ENCODE assay signal across 10 mouse cellular contexts in the genomic region with DNA sequence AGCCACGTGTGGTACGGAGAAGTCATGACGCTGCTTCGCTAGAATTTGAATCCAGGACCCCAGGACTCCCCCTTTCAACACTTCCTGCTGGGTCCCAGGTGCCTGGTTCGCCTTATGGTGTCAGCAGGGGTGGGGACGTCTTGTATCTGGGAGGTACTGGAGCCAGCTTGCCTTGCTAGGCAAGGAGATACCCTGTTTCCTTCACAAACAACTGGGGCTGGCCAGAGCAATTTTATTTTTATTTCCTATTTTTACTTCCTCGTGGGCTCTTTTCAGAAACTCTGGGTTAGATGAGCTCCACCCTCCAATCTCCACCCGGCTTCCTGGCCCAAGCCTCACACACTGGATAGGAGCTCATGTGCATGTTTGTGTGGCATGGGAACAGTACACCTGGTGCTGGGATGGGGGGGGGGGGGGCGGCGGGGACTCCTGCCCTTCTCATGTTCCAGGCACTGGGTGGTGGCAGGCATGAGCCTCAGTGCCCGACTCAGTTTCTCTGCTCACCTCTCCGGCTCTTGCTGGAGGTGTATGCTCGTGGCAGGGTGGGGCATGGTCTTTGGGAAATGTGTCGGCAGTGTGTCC. TPM values are rescaled to one million over a fixed set of nuclear protein-coding genes. Genes with fewer than 3 reads are reported as not detected.
A peak's percentile ranks its signal among the peaks of the same experiment; 100 is the strongest.
DNase-seq lines count a peak whose midpoint lies in the region; ATAC-seq and TF ChIP-seq lines count a peak whose summit lies in the region.
"Had no signal": no experiment of that assay in that cellular context is flagged by ENCODE, and none has a peak within 500 bp of the region (broad histone marks: within the 10 kb centered on the region; RNA-seq: fewer than 3 reads in every experiment).

No protein-coding gene starts in this region.

- no peak overlapping the region for H3K4me3 ChIP-seq in heart, embryonic 12.5 days
- H3K4me3 ChIP-seq in lung, postnatal 0 days (ENCODE audit: low read depth, low read length), result no peak overlapping the region
- H3K4me3 ChIP-seq in intestine, embryonic 16.5 days (ENCODE audit: low read length), result no peak overlapping the region
- no peak overlapping the region for H3K4me3 ChIP-seq in stomach, embryonic 15.5 days (replicated peaks)
- H3K4me3 ChIP-seq: myocyte had no signal

- TF ChIP-seq CTCF in lung, postnatal 0 days (IDR thresholded peaks at IDR 0.05), result no peak

- H3K36me3 ChIP-seq in heart, embryonic 12.5 days, result no peaks in the 10 kb centered on the region
- no peaks in the 10 kb centered on the region for H3K36me3 ChIP-seq in lung, postnatal 0 days (ENCODE audit: insufficient read depth, low read length)
- no peaks in the 10 kb centered on the region for H3K36me3 ChIP-seq in intestine, embryonic 16.5 days (ENCODE audit: control insufficient read depth, insufficient read depth, low read length)
- H3K36me3 ChIP-seq in stomach, embryonic 15.5 days, result no peaks in the 10 kb centered on the region; the same call in 1 of the 2 replicates

- TF ChIP-seq EP300 in lung, postnatal 0 days (IDR thresholded peaks at IDR 0.05), result no peak

- no peaks in the 10 kb centered on the region for H3K9me3 ChIP-seq in heart, embryonic 12.5 days (replicated peaks)
- no peaks in the 10 kb centered on the region for H3K9me3 ChIP-seq in lung, postnatal 0 days (ENCODE audit: low read length)
- no peaks in the 10 kb centered on the region for H3K9me3 ChIP-seq in intestine, embryonic 16.5 days (ENCODE audit: control insufficient read depth, low read length)
- H3K9me3 ChIP-seq in stomach, embryonic 15.5 days, result no peaks in the 10 kb centered on the region

- WGBS in heart, embryonic 12.5 days, result 72% methylated on average over 14 of the region's 14 CpGs
- WGBS in lung, postnatal 0 days, result 59% methylated on average over 14 of the region's 14 CpGs
- WGBS in intestine, embryonic 16.5 days, result 72% methylated on average over 14 of the region's 14 CpGs
- 56% methylated on average over 14 of the region's 14 CpGs for WGBS in stomach, embryonic 15.5 days

- H3K27ac ChIP-seq in heart, embryonic 12.5 days (ENCODE audit: poor library complexity, severe bottlenecking), result peak overlapping the region; percentile 58
- peak overlapping the region; percentile 57 for H3K27ac ChIP-seq in lung, postnatal 0 days (ENCODE audit: low read length)
- peak overlapping the region; percentile 76 for H3K27ac ChIP-seq in intestine, embryonic 16.5 days (ENCODE audit: low read length)
- H3K27ac ChIP-seq in stomach, embryonic 15.5 days, result peak overlapping the region; percentile 75
- H3K27ac ChIP-seq: liver, embryonic 14.5 days had no signal

- no peak overlapping the region for H3K4me2 ChIP-seq in heart, embryonic 12.5 days
- H3K4me2 ChIP-seq in lung, postnatal 0 days (replicated peaks; ENCODE audit: low read depth, low read length), result no peak overlapping the region
- H3K4me2 ChIP-seq in intestine, embryonic 16.5 days (ENCODE audit: low read depth, low read length), result 0 out of 2 replicates have a peak overlapping the region, but pooled peaks have one; percentile 3
- H3K4me2 ChIP-seq in stomach, embryonic 15.5 days, result no peak overlapping the region

- DNase-seq in heart, postnatal 4 days, result no peak
- DNase-seq in lung, postnatal 0 days (ENCODE audit: low spot score), result no peak
- no peak for DNase-seq in lung, postnatal 25 days (ENCODE audit: low spot score)
- DNase-seq in left cerebral cortex, adult 18-20 months (ENCODE audit: low spot score in 2 of 2), result no peak

- H3K9ac ChIP-seq in heart, embryonic 12.5 days, result no peak overlapping the region
- no peak overlapping the region for H3K9ac ChIP-seq in lung, postnatal 0 days (replicated peaks; ENCODE audit: low read depth)
- 0 out of 2 replicates have a peak overlapping the region, but pooled peaks have one; percentile 24 for H3K9ac ChIP-seq in intestine, embryonic 16.5 days (ENCODE audit: low read depth, low read length)
- no peak overlapping the region for H3K9ac ChIP-seq in stomach, embryonic 15.5 days
- H3K9ac ChIP-seq: liver, embryonic 14.5 days had no signal

- no peak for ATAC-seq in heart, embryonic 12.5 days (ENCODE audit: insufficient number of reproducible peaks, low FRiP score)
- no peak for ATAC-seq in lung, postnatal 0 days
- 0 out of 2 replicates have a peak, but pooled peaks have one; percentile 10 for ATAC-seq in intestine, embryonic 16.5 days
- ATAC-seq in stomach, embryonic 15.5 days (ENCODE audit: insufficient read depth, low FRiP score, low read depth), result peak; percentile 40; the same call in 1 of the 2 replicates
- no peak for ATAC-seq in CD4-positive, CD25-positive, alpha-beta regulatory T cell, adult 4 months

- H3K27me3 ChIP-seq in heart, embryonic 12.5 days (replicated peaks), result no peaks in the 10 kb centered on the region; the same call in 1 of the 2 replicates
- no peaks in the 10 kb centered on the region for H3K27me3 ChIP-seq in lung, postnatal 0 days (replicated peaks; ENCODE audit: insufficient read depth, low read length)
- H3K27me3 ChIP-seq in intestine, embryonic 16.5 days (replicated peaks; ENCODE audit: control insufficient read depth, insufficient read depth, low read length), result no peaks in the 10 kb centered on the region
- no peaks in the 10 kb centered on the region for H3K27me3 ChIP-seq in stomach, embryonic 15.5 days (replicated peaks)

- H3K4me1 ChIP-seq in heart, embryonic 12.5 days (replicated peaks), result peaks cover 89% of the 10 kb centered on the region
- H3K4me1 ChIP-seq in lung, postnatal 0 days (ENCODE audit: insufficient read depth, low read depth, low read length), result peaks cover 25% of the 10 kb centered on the region; the same call in 1 of the 2 replicates
- H3K4me1 ChIP-seq in intestine, embryonic 16.5 days (ENCODE audit: control insufficient read depth, insufficient read depth, low read length), result peaks cover 76% of the 10 kb centered on the region
- H3K4me1 ChIP-seq in stomach, embryonic 15.5 days, result peaks cover 68% of the 10 kb centered on the region

RNA-seq across cellular contexts. Expression of a gene that starts 15.0 kb away (rescaled TPM):
- 7.8 and 8.6 TPM in 2 replicates for polyA plus RNA-seq in heart, embryonic 12.5 days (2016; fragmentation: Nextera tagmentation; extraction: Ambion mirVana)
- 10 to 100 TPM; 39.0 to 43.2 TPM for total RNA-seq in heart, postnatal 4 days (2021)
- 9.6 and 10.3 TPM in 2 replicates for polyA plus RNA-seq in lung, postnatal 0 days (2015; fragmentation: Nextera tagmentation; extraction: Ambion mirVana)
- polyA plus RNA-seq in intestine, embryonic 16.5 days (2015; fragmentation: Nextera tagmentation; extraction: Ambion mirVana), result 9.9 and 11.4 TPM in 2 replicates
- polyA plus RNA-seq in stomach, embryonic 15.5 days (2015; fragmentation: Nextera tagmentation; extraction: Ambion mirVana), result 12.4 and 13.0 TPM in 2 replicates
- 1 to 10 TPM; 3.3 to 7.8 TPM for polyA plus RNA-seq in CD4-positive, CD25-positive, alpha-beta regulatory T cell, adult 4 months (2017; shearing (Covaris generic))
- 10 to 100 TPM; 25.2 to 25.5 TPM for total RNA-seq in left cerebral cortex, adult 18-20 months (2021)

Comparison
In these comparisons a context has a peak if more than half of its experiments do, and no peak if none do; other contexts are left out.
1. ATAC-seq: peak in intestine, embryonic 16.5 days (single experiment) and stomach, embryonic 15.5 days (single experiment); none in heart, embryonic 12.5 days (single experiment), lung, postnatal 0 days (single experiment) and CD4-positive, CD25-positive, alpha-beta regulatory T cell, adult 4 months (single experiment).
2. Peak in every context shown above with its lines, with median percentiles within 50 percentile points of each other: H3K27ac ChIP-seq.